Mouse (Mus musculus) embryonic fibroblast, embryonic 13.5 days (primary cell): ENCODE measurements at regions not wholly inside any gene's neighbourhood (a gene's known extent, or its start where the extent isn't known, plus 50 kb on each side); places are given as distances from the start of the nearest gene placed in this dataset.

ENCODE experiments used
- CTCF ChIP-seq: IDR thresholded peaks from 2 replicates; pipeline ENCODE4 v1.5.1; 2011; ENCODE audit warnings: mild to moderate bottlenecking, control low read depth, low read length, moderate library complexity, borderline replicate concordance; ENCODE audit not compliant: insufficient read depth
- POLR2A ChIP-seq: IDR thresholded peaks from 2 replicates; pipeline ENCODE4 v1.6.1; 2011; ENCODE audit warnings: low read depth, mild to moderate bottlenecking, control low read depth, low read length, moderate library complexity

- TF ChIP-seq CTCF (no peak), POLR2A (no peak)
Observed at GRCm38 (mm10) chr3:151000217-151000616, 437.5 kb upstream of the Adgrl4 start.
